Mouse (Mus musculus): ENCODE data around the gene Emc8. TPM values are rescaled to one million over a fixed set of nuclear protein-coding genes. Genes with fewer than 3 reads are reported as not detected.

Gene Emc8
- polyA plus RNA-seq, 1 experiment from 2014 or later: 315 TPM

DNA sequence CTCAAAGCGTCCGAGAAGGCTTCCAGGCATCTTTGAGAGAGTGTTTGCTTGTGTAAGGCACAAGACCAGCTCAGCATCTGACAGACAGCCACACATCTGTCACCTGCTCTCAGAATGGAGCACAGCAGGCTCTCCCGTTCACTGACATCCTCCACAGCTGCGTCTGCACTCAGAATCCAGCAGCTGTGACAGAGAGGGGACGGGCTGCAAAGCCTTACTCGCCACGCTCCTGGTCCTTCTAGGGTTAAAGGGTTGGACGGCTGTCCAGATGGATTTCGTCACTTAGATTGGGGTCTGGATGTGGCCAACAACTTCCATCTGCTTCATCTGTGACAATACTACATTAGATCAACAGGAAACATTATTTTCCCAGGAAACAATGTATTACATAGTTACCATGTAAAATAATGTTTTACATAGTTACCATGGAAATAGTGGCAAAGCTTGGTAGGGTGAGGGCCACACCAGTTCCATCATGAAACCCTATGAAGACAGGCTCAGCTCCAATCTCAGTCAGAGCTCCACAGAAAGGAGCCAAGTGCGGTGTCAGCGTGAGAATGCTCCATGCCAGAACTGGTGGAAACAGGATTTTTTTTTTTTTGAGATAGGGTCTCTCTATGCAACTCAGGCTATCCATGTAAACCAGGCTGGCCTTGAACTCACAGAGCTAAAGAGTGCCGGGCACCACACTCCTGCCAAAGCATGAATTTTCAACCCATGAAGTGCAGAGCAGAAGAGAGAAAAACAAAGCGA lies 28.2 kb upstream of the Emc8 start:
- ATAC-seq (ENCODE audit: insufficient read depth) (peak; percentile 74), DNase-seq (peak; percentile 94)
- H3K4me1 ChIP-seq (ENCODE audit: insufficient read depth): peaks cover 45% of the 10 kb centered on the region
- no peak overlapping the region for H3K4me3 ChIP-seq (ENCODE audit: low read depth, low read length)
- TF ChIP-seq CTCF (IDR thresholded peaks at IDR 0.05; ENCODE audit: low read depth): no peak
- H3K9me3 ChIP-seq (ENCODE audit: low read depth, low read length): no peaks in the 10 kb centered on the region
- no peak overlapping the region for H3K9ac ChIP-seq
- H3K36me3 ChIP-seq (ENCODE audit: insufficient read depth): no peaks in the 10 kb centered on the region
- peak overlapping the region; percentile 77 for H3K27ac ChIP-seq (ENCODE audit: low read depth)
- H3K4me2 ChIP-seq: peak overlapping the region; percentile 5; the same call in 1 of the 2 replicates
- no peaks in the 10 kb centered on the region for H3K27me3 ChIP-seq (ENCODE audit: insufficient read depth, low read length)
- WGBS: 20% methylated on average over 13 of the region's 13 CpGs

DNA sequence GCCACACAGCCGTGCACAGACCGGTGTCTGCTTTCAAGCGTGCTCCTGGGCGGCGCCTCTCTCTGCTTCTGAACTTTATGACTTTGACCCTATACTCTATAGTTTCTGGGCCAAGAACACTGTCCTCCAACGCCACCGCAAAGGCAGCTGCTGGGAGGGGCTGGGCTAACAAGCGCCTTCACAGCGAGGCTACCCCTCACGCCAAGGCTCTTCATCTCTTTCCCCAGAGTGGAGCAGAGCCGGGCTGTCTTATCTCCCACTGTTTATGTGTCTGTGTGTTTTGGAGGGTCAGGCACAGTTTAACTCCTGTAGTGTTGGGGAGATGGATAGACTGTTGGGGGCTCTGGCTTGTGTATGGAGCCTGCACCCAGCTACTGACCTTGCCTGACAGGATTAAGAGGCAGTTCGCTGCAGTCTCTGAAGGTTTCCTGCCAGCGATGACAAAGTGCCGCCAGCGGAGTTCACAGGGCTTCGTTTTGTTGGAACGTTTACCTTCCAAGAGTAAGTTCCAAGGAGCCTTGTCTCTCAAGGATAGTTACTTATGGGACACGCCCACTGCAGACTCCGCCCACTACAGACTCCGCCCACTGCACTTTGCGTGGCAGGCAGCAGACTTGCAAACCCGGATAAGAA lies 25.6 kb upstream of the Emc8 start:
- DNase-seq (peak; percentile 94), ATAC-seq (ENCODE audit: insufficient read depth) (peak; percentile 93)
- no peak overlapping the region for H3K9ac ChIP-seq
- WGBS: 9% methylated on average over 22 of the region's 22 CpGs
- H3K4me1 ChIP-seq (ENCODE audit: insufficient read depth): peaks cover 39% of the 10 kb centered on the region
- no peaks in the 10 kb centered on the region for H3K9me3 ChIP-seq (ENCODE audit: low read depth, low read length)
- H3K36me3 ChIP-seq (ENCODE audit: insufficient read depth): no peaks in the 10 kb centered on the region
- H3K27me3 ChIP-seq (ENCODE audit: insufficient read depth, low read length): no peaks in the 10 kb centered on the region
- H3K4me3 ChIP-seq (ENCODE audit: low read depth, low read length): no peak overlapping the region
- peak overlapping the region; percentile 42 for H3K4me2 ChIP-seq
- TF ChIP-seq CTCF (IDR thresholded peaks at IDR 0.05; ENCODE audit: low read depth): no peak
- peak overlapping the region; percentile 54; the same call in 1 of the 2 replicates for H3K27ac ChIP-seq (ENCODE audit: low read depth)

- no peak for ATAC-seq (ENCODE audit: insufficient read depth)
- Histone ChIP-seq H3K4me1 (ENCODE audit: insufficient read depth) (peaks cover 30% of the 10 kb centered on the region), H3K36me3 (ENCODE audit: insufficient read depth) (no peaks in the 10 kb centered on the region), H3K9ac (no peak overlapping the region), H3K27ac (ENCODE audit: low read depth) (no peak overlapping the region), H3K9me3 (ENCODE audit: low read depth, low read length) (no peaks in the 10 kb centered on the region), H3K4me3 (ENCODE audit: low read depth, low read length) (no peak overlapping the region), H3K27me3 (ENCODE audit: insufficient read depth, low read length) (no peaks in the 10 kb centered on the region), H3K4me2 (no peak overlapping the region)
- DNase-seq: no peak
- TF ChIP-seq CTCF (IDR thresholded peaks at IDR 0.05; ENCODE audit: low read depth): no peak
- WGBS: 49% methylated on average over 4 of the region's 4 CpGs
These were observed 24.6 kb upstream of the Emc8 start for GRCm38 (mm10) chr8:120692934-120693333.

DNA sequence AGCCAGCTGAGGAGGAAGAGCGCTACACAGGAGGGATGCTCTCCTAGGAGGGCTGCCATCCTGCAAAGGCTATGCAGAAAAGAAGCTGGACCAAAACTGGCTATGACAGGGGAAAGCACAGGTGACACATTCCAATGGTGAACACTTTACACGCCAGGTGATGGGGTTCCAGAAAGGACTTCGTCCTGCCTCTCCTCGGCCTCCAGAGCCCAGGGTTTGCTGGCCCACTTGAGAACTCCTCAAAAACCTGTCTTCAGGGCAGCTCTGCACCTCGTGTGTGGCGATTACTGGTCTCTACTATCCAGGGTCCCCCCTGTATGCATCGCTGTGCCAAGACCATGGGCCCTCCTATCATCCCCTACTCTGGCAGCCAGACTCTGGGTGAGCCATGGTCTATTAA lies 20.1 kb upstream of the Emc8 start:
- Histone ChIP-seq H3K27ac (ENCODE audit: low read depth) (no peak overlapping the region), H3K4me2 (no peak overlapping the region), H3K36me3 (ENCODE audit: insufficient read depth) (no peaks in the 10 kb centered on the region), H3K27me3 (ENCODE audit: insufficient read depth, low read length) (peaks cover 6% of the 10 kb centered on the region), H3K9ac (no peak overlapping the region), H3K4me1 (ENCODE audit: insufficient read depth) (peaks cover 2% of the 10 kb centered on the region; the same call in 1 of the 2 replicates), H3K4me3 (ENCODE audit: low read depth, low read length) (no peak overlapping the region), H3K9me3 (ENCODE audit: low read depth, low read length) (no peaks in the 10 kb centered on the region)
- 84% methylated on average over 7 of the region's 7 CpGs for WGBS
- TF ChIP-seq CTCF (IDR thresholded peaks at IDR 0.05; ENCODE audit: low read depth): no peak
- ATAC-seq (ENCODE audit: insufficient read depth): no peak
- no peak for DNase-seq

DNA sequence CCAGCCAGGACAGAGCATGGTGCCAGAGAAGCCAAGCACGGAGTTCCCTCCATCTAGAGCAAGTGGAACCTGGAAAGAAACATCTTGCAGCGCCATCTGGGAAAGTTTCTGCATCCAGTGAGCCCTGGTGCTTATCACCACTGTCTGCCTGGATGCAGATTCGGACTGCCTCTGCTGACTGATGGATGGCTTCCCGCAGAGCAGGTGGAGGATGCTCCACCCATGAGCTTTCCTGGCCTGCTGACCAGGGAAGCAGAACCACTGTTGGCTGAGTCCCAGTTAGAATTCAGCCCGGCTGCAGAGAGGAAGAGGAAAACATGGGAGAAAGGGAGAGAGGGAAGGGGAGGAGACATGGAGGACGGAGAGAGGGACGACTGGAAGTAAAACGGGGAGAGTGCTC lies 19.4 kb upstream of the Emc8 start:
- WGBS: 52% methylated on average over 8 of the region's 8 CpGs
- H3K27ac ChIP-seq (ENCODE audit: low read depth): no peak overlapping the region
- H3K4me3 ChIP-seq (ENCODE audit: low read depth, low read length): no peak overlapping the region
- H3K4me1 ChIP-seq (ENCODE audit: insufficient read depth): peaks cover under 1% of the 10 kb centered on the region; the same call in 1 of the 2 replicates
- no peaks in the 10 kb centered on the region for H3K36me3 ChIP-seq (ENCODE audit: insufficient read depth)
- peaks cover 6% of the 10 kb centered on the region for H3K27me3 ChIP-seq (ENCODE audit: insufficient read depth, low read length)
- H3K4me2 ChIP-seq: no peak overlapping the region
- DNase-seq (no peak), ATAC-seq (ENCODE audit: insufficient read depth) (no peak)
- no peaks in the 10 kb centered on the region for H3K9me3 ChIP-seq (ENCODE audit: low read depth, low read length)
- no peak overlapping the region for H3K9ac ChIP-seq
- no peak for TF ChIP-seq CTCF (IDR thresholded peaks at IDR 0.05; ENCODE audit: low read depth)

DNA sequence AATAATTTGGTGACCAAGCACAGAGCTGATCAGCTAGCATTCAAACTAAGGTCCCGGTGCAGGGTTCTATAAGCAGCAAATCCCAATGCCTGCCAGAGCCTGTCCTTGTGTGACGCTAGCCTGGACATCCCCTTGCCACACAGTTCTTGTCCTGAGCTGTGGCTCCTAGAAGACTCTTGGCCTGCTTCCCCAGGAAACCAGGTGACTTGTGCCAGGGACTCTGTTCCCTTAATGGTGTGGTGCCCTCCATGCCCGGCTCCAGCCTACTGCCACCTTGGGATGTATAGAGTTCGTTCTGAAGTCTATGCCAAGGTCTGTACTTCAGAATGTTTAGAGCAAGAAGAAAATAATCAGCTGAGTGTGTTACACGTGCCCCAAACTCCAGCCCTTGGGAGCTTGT lies 18.2 kb upstream of the Emc8 start:
- no peak overlapping the region for H3K4me2 ChIP-seq
- no peaks in the 10 kb centered on the region for H3K36me3 ChIP-seq (ENCODE audit: insufficient read depth)
- H3K4me1 ChIP-seq (ENCODE audit: insufficient read depth): no peaks in the 10 kb centered on the region
- H3K4me3 ChIP-seq (ENCODE audit: low read depth, low read length): no peak overlapping the region
- H3K27ac ChIP-seq (ENCODE audit: low read depth): no peak overlapping the region
- WGBS: 78% methylated on average over 5 of the region's 5 CpGs
- peaks cover 6% of the 10 kb centered on the region for H3K27me3 ChIP-seq (ENCODE audit: insufficient read depth, low read length)
- H3K9ac ChIP-seq: no peak overlapping the region
- no peaks in the 10 kb centered on the region for H3K9me3 ChIP-seq (ENCODE audit: low read depth, low read length)
- DNase-seq: no peak
- TF ChIP-seq CTCF (IDR thresholded peaks at IDR 0.05; ENCODE audit: low read depth): no peak
- no peak for ATAC-seq (ENCODE audit: insufficient read depth)

- Histone ChIP-seq H3K9ac (no peak overlapping the region), H3K9me3 (ENCODE audit: low read depth, low read length) (no peaks in the 10 kb centered on the region), H3K4me1 (ENCODE audit: insufficient read depth) (no peaks in the 10 kb centered on the region), H3K4me2 (no peak overlapping the region), H3K36me3 (ENCODE audit: insufficient read depth) (no peaks in the 10 kb centered on the region), H3K27ac (ENCODE audit: low read depth) (no peak overlapping the region), H3K27me3 (ENCODE audit: insufficient read depth, low read length) (peaks cover 6% of the 10 kb centered on the region), H3K4me3 (ENCODE audit: low read depth, low read length) (no peak overlapping the region)
- ATAC-seq (ENCODE audit: insufficient read depth) (no peak), DNase-seq (no peak)
- 83% methylated on average over 13 of the region's 13 CpGs for WGBS
- TF ChIP-seq CTCF (IDR thresholded peaks at IDR 0.05; ENCODE audit: low read depth): no peak
These were observed 17.7 kb upstream of the Emc8 start for GRCm38 (mm10) chr8:120686051-120686450.
